Mouse (Mus musculus) monocyte, adult 5-6 weeks (primary cell): ENCODE data around the gene Ngb. TPM values are rescaled to one million over a fixed set of nuclear protein-coding genes. Genes with fewer than 3 reads are reported as not detected.

Source experiments
- ATAC-seq: fragments of 153-309, 156-312 bp; replicated peaks from 2 replicates; pipeline ENCODE4 v1.8.0; 2017; ENCODE audit warnings: mild to moderate bottlenecking; ENCODE audit not compliant: low TSS enrichment, insufficient number of reproducible peaks, severe bottlenecking, poor library complexity, low FRiP score
- total RNA-seq: library from RNA; stranded (forward); fragments of 200-1000, 200-491, 200-594 nt; gene quantifications from 3 replicates; pipeline ENCODE4 v1.2.3, GENCODE M21; 2017

Gene Ngb
- total RNA-seq, 1 experiment from 2014 or later: not detected

- ATAC-seq: no peak
Observed at GRCm38 (mm10) chr12:87100331-87100730, 2.0 kb downstream of the Ngb start.

- ATAC-seq: no peak
Observed at GRCm38 (mm10) chr12:87093671-87094070, 8.7 kb downstream of the Ngb start.

GRCm38 (mm10) chr12:87093249-87093648 is 9.1 kb downstream of the Ngb start:
- ATAC-seq: no peak

- ATAC-seq: no peak
Observed at GRCm38 (mm10) chr12:87091916-87092315, 10.4 kb downstream of the Ngb start.

- no peak for ATAC-seq
Observed at GRCm38 (mm10) chr12:87089701-87090100, 12.6 kb downstream of the Ngb start.

GRCm38 (mm10) chr12:87089255-87089654 is 13.1 kb downstream of the Ngb start:
- ATAC-seq: no peak

GRCm38 (mm10) chr12:87088331-87088730 is 14.0 kb downstream of the Ngb start:
- ATAC-seq: no peak

GRCm38 (mm10) chr12:87087236-87087635 is 15.1 kb downstream of the Ngb start:
- no peak for ATAC-seq

- ATAC-seq: no peak
Observed at GRCm38 (mm10) chr12:87082797-87083196, 19.5 kb downstream of the Ngb start.

GRCm38 (mm10) chr12:87076610-87077009 is 25.7 kb downstream of the Ngb start:
- ATAC-seq: no peak

- ATAC-seq: no peak
Observed at GRCm38 (mm10) chr12:87070520-87070919, 31.8 kb downstream of the Ngb start.

- no peak for ATAC-seq
Observed at GRCm38 (mm10) chr12:87066429-87066828, 35.9 kb downstream of the Ngb start.

- no peak for ATAC-seq
Observed at GRCm38 (mm10) chr12:87065446-87065845, 36.9 kb downstream of the Ngb start.

GRCm38 (mm10) chr12:87057066-87057465 is 45.3 kb downstream of the Ngb start:
- ATAC-seq: no peak

GRCm38 (mm10) chr12:87054873-87055272 is 47.5 kb downstream of the Ngb start:
- ATAC-seq: no peak

- peak; percentile 67; the same call in 1 of the 2 replicates for ATAC-seq
Observed at GRCm38 (mm10) chr12:87052661-87053321, 49.5 kb downstream of the Ngb start.

- ATAC-seq: no peak
Observed at GRCm38 (mm10) chr12:87047536-87047935, 54.8 kb downstream of the Ngb start.
